Mouse (Mus musculus): ENCODE data around the gene Gper1. TPM values are rescaled to one million over a fixed set of nuclear protein-coding genes. Genes with fewer than 3 reads are reported as not detected.
A peak's percentile ranks its signal among the peaks of the same experiment; 100 is the strongest.

Gene Gper1
- polyA plus RNA-seq, 1 experiment from 2014 or later, result 5.3 TPM

DNA sequence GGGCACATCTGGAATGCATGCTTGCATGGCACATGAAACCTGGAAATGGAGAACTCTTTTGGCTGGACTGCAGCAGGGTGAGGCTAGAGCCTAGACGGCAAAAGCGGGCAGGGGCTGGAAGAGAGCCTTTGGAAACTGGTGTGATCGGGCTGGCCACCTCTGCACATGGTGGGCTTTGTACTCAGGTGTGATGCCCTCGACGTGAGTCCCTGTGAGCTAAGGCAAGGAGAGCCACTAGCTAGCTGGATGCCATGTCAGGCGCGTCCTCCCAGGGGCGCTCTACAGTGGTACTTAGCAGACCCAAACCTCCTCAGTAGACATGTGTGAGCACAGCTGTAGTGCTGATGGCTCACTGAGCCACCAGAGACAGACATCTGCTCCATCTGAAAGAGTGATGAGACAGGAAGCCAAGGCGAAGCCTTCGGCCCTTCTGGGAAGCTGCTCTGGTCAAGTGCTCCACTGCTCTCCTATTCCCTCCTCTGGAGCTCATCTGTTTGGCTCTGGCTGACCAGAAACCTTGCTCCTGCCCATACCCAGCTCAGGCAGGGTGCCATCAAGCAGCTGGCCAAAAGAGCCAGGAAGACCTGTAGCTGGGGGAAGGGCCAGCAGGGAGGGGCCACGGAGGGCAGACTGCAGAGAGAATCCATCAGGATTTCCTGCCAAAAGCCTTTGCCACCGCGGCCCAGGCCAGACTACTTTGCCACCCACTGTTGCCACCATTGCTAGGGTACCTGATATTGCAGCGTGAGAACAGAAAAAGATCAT lies 15.6 kb upstream of the Gper1 start:
- Histone ChIP-seq H3K27me3 (no peaks in the 10 kb centered on the region), H3K4me2 (no peak overlapping the region), H3K9me3 (replicated peaks) (no peaks in the 10 kb centered on the region), H3K4me1 (no peaks in the 10 kb centered on the region), H3K4me3 (no peak overlapping the region), H3K36me3 (ENCODE audit: poor library complexity, severe bottlenecking) (no peaks in the 10 kb centered on the region), H3K27ac (no peak overlapping the region), H3K9ac (no peak overlapping the region)
- no peak for ATAC-seq
- WGBS, result 88% methylated on average over 14 of the region's 14 CpGs

DNA sequence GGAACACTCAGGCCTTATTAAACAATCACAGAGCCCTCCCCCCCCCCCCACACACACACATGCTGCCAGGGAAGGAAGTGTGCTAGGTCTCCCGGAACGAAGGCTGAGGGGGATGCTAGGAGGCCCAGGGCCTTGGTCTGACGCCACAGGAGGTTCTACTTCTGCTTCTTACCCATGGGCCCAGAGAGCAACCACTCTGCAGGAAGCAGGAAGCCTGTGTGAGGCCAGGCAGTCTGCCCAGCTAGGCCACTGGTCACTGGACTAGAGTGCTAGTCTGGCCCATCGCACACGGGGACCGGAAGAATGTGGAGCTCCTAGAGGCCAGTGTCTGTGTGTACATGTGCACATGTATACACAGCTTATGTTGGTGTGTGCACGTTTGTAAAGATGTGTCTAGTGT lies 14.4 kb upstream of the Gper1 start:
- WGBS, result 84% methylated on average over 7 of the region's 7 CpGs
- ATAC-seq, result no peak
- H3K4me3 ChIP-seq, result no peak overlapping the region

DNA sequence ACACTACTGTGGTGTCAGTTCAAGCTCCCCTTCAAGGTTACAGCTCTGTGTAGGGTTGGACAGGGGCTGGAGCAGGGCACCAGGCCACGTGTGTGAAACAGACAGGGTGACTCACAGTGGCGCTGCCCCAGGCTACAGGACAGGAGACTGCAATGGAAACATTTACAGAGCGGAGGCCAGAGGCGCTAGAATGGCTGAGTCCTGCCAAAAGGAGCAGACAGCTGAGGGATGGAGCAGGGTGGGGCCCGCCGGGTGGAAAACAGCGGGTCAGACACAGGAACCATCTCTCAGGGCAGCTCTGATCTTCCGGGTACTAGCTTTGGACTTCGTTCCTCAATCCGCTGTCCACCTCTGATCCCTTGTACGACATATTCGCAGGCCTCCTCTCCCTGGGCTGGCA lies 13.5 kb upstream of the Gper1 start:
- Histone ChIP-seq H3K9me3 (replicated peaks) (no peaks in the 10 kb centered on the region), H3K4me3 (no peak overlapping the region), H3K27ac (no peak overlapping the region), H3K27me3 (no peaks in the 10 kb centered on the region), H3K36me3 (ENCODE audit: poor library complexity, severe bottlenecking) (0 out of 2 replicates have a peak, but pooled peaks cover 2% of the 10 kb centered on the region), H3K4me1 (no peaks in the 10 kb centered on the region), H3K4me2 (no peak overlapping the region), H3K9ac (no peak overlapping the region)
- ATAC-seq, result no peak
- WGBS, result 88% methylated on average over 12 of the region's 12 CpGs

More for the DNA sequence above, 14.4 kb upstream of the Gper1 start:
- H3K4me2 ChIP-seq, result no peak overlapping the region
- H3K36me3 ChIP-seq (ENCODE audit: poor library complexity, severe bottlenecking), result no peaks in the 10 kb centered on the region
- H3K4me1 ChIP-seq, result no peaks in the 10 kb centered on the region
- H3K27ac ChIP-seq, result no peak overlapping the region
- H3K9me3 ChIP-seq (replicated peaks), result no peaks in the 10 kb centered on the region
- no peaks in the 10 kb centered on the region for H3K27me3 ChIP-seq
- no peak overlapping the region for H3K9ac ChIP-seq

DNA sequence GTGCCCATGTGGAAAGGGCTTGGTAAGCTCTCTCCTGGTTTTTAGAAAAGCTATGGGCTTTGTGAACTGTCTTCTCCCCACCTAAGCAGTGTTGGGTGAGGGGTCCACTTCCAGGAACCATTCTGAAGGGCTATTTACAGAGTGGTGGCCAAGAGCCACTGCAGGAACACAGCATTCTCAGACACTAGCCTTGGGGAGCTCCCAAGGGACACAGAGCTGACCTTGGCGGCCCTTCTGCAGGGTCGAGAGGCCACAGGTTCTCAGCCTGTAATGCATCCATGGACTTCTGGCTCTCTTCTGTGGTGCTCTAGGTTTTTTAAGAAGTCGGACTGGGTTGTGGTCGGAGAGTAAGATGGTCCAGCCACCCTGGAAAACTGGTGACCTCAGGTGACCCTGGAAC lies 12.9 kb upstream of the Gper1 start:
- Histone ChIP-seq H3K27me3 (no peaks in the 10 kb centered on the region), H3K36me3 (ENCODE audit: poor library complexity, severe bottlenecking) (peaks cover 7% of the 10 kb centered on the region; the same call in 1 of the 2 replicates), H3K9me3 (replicated peaks) (no peaks in the 10 kb centered on the region), H3K27ac (no peak overlapping the region), H3K9ac (no peak overlapping the region), H3K4me3 (no peak overlapping the region), H3K4me1 (no peaks in the 10 kb centered on the region), H3K4me2 (no peak overlapping the region)
- WGBS, result 95% methylated on average over 4 of the region's 4 CpGs
- ATAC-seq, result no peak

DNA sequence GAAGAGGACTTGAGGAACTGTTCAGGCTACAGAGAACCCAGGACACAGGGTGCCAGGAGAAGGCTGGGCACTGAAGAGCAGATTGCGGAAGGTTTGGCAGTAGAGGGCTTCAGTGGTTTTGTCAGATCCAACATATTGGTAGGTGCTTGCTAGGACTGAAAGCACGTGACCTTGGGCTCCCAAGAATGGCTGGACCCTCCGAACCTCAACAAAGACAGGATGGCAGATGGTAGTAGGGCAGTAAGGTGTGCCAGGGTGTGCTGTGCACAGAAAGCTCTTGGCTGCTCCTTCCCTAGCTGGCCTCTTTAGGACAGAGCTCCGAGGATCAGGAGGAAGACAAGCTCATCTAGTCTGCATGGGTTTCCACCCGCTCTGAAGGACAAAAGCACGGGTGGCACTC lies 11.8 kb upstream of the Gper1 start:
- no peak for ATAC-seq
- H3K27ac ChIP-seq, result no peak overlapping the region
- 97% methylated on average over 6 of the region's 6 CpGs for WGBS

DNA sequence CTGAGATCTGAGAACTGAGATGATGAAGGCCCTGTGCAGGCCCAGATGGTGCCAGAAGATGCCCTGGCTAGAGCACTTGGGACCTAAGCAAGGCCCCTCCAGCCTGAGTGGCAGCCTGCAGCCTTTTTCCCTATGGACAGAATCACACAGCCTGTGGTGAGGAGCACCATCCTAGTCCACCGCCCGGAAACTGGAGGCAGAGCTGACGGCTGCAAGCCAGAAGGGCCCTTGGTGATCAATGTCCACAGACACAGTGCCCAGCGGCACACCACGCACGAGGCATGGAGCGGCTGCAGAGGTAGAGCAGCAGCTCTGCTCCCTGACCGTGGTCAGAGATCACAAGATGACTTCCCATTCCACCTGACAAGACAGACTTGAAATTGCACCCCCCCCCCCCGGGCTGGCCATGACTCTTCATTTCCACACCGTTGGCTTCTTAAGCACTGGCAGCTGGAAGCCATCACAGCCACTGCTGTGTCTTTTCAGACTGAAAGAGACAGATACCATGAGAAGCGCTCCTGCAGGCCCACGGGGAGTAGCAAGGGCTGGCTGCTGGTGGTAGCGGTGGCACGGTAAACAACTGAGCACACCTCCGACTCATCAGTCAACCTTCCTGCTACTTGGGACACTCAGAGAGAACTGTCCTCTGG lies 11.2 kb upstream of the Gper1 start:
- WGBS, result 83% methylated on average over 15 of the region's 15 CpGs
- Histone ChIP-seq H3K27ac (no peak overlapping the region), H3K27me3 (no peaks in the 10 kb centered on the region), H3K4me2 (no peak overlapping the region), H3K36me3 (ENCODE audit: poor library complexity, severe bottlenecking) (peaks cover 7% of the 10 kb centered on the region; the same call in 1 of the 2 replicates), H3K4me3 (no peak overlapping the region), H3K4me1 (no peaks in the 10 kb centered on the region), H3K9me3 (replicated peaks) (no peaks in the 10 kb centered on the region), H3K9ac (no peak overlapping the region)
- ATAC-seq, result no peak

More for the DNA sequence above, 11.8 kb upstream of the Gper1 start:
- no peak overlapping the region for H3K4me3 ChIP-seq
- H3K9me3 ChIP-seq (replicated peaks), result no peaks in the 10 kb centered on the region
- H3K9ac ChIP-seq, result no peak overlapping the region
- H3K4me2 ChIP-seq, result no peak overlapping the region
- no peaks in the 10 kb centered on the region for H3K4me1 ChIP-seq
- no peaks in the 10 kb centered on the region for H3K27me3 ChIP-seq
- H3K36me3 ChIP-seq (ENCODE audit: poor library complexity, severe bottlenecking), result peaks cover 7% of the 10 kb centered on the region; the same call in 1 of the 2 replicates

DNA sequence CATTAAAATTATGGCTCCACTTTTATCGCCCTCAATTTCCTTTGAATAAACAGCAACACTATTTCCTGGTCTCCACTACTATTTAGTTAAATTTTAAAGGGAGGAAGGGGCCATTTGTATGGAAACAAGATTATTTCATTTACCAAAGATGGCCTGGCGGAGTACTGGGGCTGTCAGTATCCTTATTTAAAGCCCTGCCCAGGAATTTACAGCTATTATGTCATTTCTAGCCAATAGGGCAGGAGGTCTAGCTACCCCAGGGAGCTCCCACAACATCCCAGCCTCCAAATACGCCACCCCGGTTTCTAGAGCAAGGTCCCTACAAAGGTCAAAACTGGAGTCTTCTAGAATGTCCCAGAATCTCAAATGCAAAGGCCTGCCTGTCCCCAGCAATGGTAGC lies 9.4 kb upstream of the Gper1 start:
- no peak for ATAC-seq
- peaks cover 7% of the 10 kb centered on the region; the same call in 1 of the 2 replicates for H3K36me3 ChIP-seq (ENCODE audit: poor library complexity, severe bottlenecking)
- no peak overlapping the region for H3K4me2 ChIP-seq
- H3K27me3 ChIP-seq, result no peaks in the 10 kb centered on the region
- WGBS, result 86% methylated on average over 4 of the region's 4 CpGs
- H3K9me3 ChIP-seq (replicated peaks), result no peaks in the 10 kb centered on the region
- H3K4me3 ChIP-seq, result no peak overlapping the region
- H3K27ac ChIP-seq, result no peak overlapping the region
- H3K9ac ChIP-seq, result no peak overlapping the region
- peaks cover 9% of the 10 kb centered on the region for H3K4me1 ChIP-seq

DNA sequence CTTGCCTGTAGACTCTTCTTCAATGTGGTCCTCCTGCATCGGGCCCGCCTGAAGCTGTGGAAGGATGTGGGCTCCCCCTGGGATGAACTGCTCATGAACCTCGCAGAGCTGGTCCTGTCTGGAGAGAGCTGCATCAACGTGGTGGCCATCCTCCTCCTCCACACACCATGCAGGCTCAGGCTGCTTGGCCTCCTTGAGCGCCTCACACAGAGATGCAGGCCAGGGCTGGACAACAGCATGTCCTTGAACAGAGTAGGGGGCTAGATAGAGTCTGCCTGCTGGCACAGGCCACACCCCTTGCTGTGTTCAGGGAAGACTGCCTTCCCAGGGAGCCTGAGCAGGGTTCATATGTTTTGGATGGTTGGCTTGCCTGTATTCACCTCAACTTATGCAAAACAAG lies 8.0 kb upstream of the Gper1 start:
- Histone ChIP-seq H3K4me1 (peaks cover 23% of the 10 kb centered on the region), H3K9ac (no peak overlapping the region), H3K4me2 (no peak overlapping the region), H3K27ac (no peak overlapping the region), H3K9me3 (replicated peaks) (no peaks in the 10 kb centered on the region), H3K4me3 (no peak overlapping the region), H3K36me3 (ENCODE audit: poor library complexity, severe bottlenecking) (peaks cover 7% of the 10 kb centered on the region; the same call in 1 of the 2 replicates), H3K27me3 (no peaks in the 10 kb centered on the region)
- 87% methylated on average over 5 of the region's 5 CpGs for WGBS
- ATAC-seq, result no peak

DNA sequence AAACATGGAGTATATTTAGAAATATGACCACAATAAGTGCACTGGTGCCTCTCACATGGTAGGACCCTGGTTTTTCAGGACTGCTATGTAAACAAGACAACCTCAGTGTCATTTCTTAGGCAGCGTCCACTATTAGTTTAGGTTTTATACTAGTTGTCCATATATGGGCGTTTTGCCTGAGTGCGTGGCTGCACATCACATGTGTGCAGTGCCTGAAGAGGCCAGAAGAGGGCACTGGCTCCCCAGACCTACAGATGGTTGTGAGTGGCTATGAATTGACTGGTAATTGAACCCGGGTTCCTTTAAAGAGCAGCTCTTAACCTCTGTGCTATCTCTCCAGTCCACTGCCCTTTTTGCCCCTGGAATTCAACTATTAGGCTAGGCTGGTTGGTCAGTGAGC lies 6.0 kb upstream of the Gper1 start:
- H3K4me1 ChIP-seq, result peaks cover 35% of the 10 kb centered on the region
- H3K9ac ChIP-seq, result no peak overlapping the region
- no peak overlapping the region for H3K4me2 ChIP-seq
- no peak overlapping the region for H3K27ac ChIP-seq
- no peak overlapping the region for H3K4me3 ChIP-seq
- H3K27me3 ChIP-seq, result no peaks in the 10 kb centered on the region
- peaks cover 7% of the 10 kb centered on the region; the same call in 1 of the 2 replicates for H3K36me3 ChIP-seq (ENCODE audit: poor library complexity, severe bottlenecking)
- H3K9me3 ChIP-seq (replicated peaks), result no peaks in the 10 kb centered on the region
- no peak for ATAC-seq
- WGBS, result 91% methylated on average over 4 of the region's 4 CpGs

DNA sequence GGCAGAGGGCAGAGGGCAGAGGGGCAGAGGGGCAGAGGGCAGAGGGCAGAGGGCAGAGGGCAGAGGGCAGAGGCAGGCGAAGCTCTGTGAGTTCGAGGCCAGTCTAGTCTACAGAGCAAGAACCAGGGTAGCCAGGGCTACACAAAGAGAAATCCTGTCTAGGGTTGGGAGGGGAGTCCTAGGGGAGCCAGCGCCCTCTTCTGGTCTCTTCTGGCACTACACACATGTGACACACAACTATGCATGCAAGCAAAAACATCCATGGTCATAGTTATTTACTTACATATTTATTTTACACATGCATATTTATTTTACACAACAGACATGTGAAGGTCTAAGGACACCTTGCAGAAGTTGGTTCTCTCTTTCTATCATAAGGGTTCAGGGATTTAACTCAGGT lies 5.5 kb upstream of the Gper1 start:
- WGBS, result 95% methylated on average over 3 of the region's 3 CpGs
- Histone ChIP-seq H3K4me3 (no peak overlapping the region), H3K9me3 (replicated peaks) (no peaks in the 10 kb centered on the region), H3K9ac (no peak overlapping the region), H3K4me2 (no peak overlapping the region), H3K27ac (no peak overlapping the region), H3K36me3 (ENCODE audit: poor library complexity, severe bottlenecking) (peaks cover 7% of the 10 kb centered on the region; the same call in 1 of the 2 replicates), H3K4me1 (peaks cover 41% of the 10 kb centered on the region), H3K27me3 (no peaks in the 10 kb centered on the region)
- ATAC-seq, result no peak

DNA sequence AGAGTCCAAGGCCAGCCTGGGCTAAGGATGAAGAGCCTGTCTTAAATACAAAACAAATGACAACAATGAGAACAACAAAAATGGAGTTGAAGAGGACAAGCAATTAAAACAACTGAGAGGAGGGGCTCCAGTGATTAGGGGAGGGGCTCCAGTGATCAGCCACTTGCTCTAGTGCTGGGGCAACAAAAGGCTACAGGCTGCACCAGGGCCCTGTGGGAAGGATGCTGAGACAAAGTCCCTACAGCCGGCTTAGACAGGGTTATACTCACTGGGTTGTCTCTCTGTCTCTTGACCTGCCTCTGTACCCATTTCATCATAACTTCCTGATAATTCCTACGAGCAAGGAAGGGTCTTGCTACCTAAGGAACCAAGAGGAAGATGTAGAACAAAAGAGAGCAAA lies 4.8 kb upstream of the Gper1 start:
- Histone ChIP-seq H3K4me2 (no peak overlapping the region), H3K27me3 (no peaks in the 10 kb centered on the region), H3K4me1 (peaks cover 47% of the 10 kb centered on the region), H3K4me3 (no peak overlapping the region), H3K9ac (0 out of 2 replicates have a peak overlapping the region, but pooled peaks have one; percentile 41), H3K27ac (peak overlapping the region; percentile 80), H3K36me3 (ENCODE audit: poor library complexity, severe bottlenecking) (peaks cover 7% of the 10 kb centered on the region; the same call in 1 of the 2 replicates), H3K9me3 (replicated peaks) (no peaks in the 10 kb centered on the region)
- no peak; the same call in 1 of the 2 replicates for ATAC-seq
- WGBS, result 47% methylated on average over 2 of the region's 2 CpGs

DNA sequence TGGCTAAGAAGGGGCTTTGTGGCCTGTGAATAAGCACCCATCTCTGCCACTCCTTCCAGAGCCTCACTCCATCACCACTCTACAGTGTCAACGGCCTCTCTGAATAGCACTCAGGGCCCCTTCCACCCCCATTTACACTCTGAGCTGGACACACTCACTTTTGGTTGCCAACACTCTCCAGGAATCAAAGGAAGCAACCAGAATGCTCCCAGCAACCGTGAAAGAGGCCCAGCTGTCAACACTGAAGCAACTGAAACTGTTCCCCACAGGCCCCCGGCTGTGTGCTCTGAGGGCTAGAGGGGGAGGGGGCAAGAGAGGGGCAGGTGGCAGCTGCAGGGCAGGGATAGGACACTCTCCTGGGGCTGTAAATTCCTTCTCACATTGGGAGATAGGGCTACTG lies 4.3 kb upstream of the Gper1 start:
- peaks cover 7% of the 10 kb centered on the region; the same call in 1 of the 2 replicates for H3K36me3 ChIP-seq (ENCODE audit: poor library complexity, severe bottlenecking)
- no peaks in the 10 kb centered on the region for H3K27me3 ChIP-seq
- H3K4me3 ChIP-seq, result no peak overlapping the region
- 0 out of 2 replicates have a peak overlapping the region, but pooled peaks have one; percentile 41 for H3K9ac ChIP-seq
- H3K27ac ChIP-seq, result peak overlapping the region; percentile 80
- peak; percentile 56 for ATAC-seq
- 11% methylated on average over 3 of the region's 3 CpGs for WGBS
- peaks cover 52% of the 10 kb centered on the region for H3K4me1 ChIP-seq
- no peak overlapping the region for H3K4me2 ChIP-seq
- H3K9me3 ChIP-seq (replicated peaks), result no peaks in the 10 kb centered on the region

Data from forebrain, embryonic 13.5 days (tissue).